Mouse (Mus musculus): ENCODE data around the gene Pspc1.

DNA sequence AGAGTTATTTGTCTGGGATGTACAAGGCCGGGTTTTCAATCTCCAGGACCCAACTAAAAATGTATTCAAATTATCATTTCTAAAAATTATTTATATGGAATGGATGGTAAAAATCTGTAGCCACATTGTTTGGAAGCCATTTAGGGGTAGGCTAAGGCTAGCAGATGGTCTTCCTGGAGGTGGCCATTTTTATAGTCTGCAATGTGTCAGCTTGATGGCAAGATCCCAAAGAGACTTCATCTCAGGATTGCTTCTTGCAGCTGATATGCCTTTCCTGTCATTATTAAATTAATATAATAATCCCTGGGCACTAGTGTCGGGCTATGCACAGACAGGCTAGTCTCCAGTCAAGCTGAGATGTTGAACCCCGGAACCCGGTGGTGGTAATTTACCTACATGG lies 26.8 kb downstream of the Pspc1 start:
- TF ChIP-seq GATA1 (IDR thresholded peaks at IDR 0.05; ENCODE audit: borderline replicate concordance, low read length) (no peak), FLI1 (IDR thresholded peaks at IDR 0.05; ENCODE audit: low read length) (no peak)

All from megakaryocyte, embryonic 14.5 days (primary cell).